Mouse (Mus musculus) layer of hippocampus, postnatal 36 days (tissue): ENCODE data around the gene Trim25. TPM values are rescaled to one million over a fixed set of nuclear protein-coding genes. Genes with fewer than 3 reads are reported as not detected.
A peak's percentile ranks its signal among the peaks of the same experiment; 100 is the strongest.
"Not testable (repeated sequence)": the region's sequence is repeated elsewhere in the genome, so short reads cannot be mapped to it uniquely, and the experiment has no call there.

Source experiments
- DNase-seq, 2 experiments: peaks; one replicate each; pipeline ENCODE4 v3.0.0; 2022
- total RNA-seq, 2 experiments: library from RNA; stranded (reverse); gene quantifications; 2 replicates each; pipeline ENCODE4 v1.2.3; 2021

The Trim25 gene
- total RNA-seq, 2 experiments from 2014 or later: 3.4 to 4.5 TPM

DNA sequence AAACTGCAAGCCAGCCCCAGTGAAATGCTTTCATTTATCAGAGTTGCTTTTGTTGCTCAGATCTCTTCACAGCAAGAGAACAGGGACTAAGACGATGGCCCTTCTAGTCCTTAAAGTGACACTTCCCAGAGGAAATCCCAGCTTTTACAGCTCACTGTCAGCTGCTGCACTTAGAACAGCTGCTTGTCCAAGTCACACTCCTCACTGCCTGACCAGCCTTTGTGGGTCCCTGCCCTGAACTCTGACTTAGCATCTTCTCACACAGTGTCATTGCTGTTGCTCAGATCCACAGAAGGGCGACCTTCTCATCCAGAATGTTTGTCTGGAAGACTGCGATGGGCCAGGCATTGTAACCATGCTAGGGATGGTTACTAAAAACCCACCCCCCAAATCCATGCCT, 26.4 kb downstream of the Trim25 start:
- no peak for DNase-seq

DNA sequence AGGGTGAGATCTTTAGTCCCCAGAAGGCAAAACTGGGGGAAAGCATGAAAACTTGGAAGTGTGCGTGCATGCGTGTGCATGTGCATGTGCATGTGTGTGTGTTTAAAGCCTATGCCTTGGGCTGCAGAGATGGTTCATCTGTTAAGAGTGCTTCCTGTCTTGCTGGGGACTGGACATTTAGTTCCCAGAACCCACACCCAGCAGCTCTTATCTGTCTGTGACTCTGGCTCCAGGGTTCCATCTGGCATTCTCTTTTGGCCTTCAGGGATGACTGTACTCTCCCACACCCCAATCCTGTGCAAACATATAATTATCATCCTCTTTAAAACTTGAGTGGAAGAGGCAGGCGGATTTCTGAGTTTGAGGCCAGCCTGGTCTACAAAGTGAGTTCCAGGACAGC, 26.9 kb downstream of the Trim25 start:
- DNase-seq: no peak

DNA sequence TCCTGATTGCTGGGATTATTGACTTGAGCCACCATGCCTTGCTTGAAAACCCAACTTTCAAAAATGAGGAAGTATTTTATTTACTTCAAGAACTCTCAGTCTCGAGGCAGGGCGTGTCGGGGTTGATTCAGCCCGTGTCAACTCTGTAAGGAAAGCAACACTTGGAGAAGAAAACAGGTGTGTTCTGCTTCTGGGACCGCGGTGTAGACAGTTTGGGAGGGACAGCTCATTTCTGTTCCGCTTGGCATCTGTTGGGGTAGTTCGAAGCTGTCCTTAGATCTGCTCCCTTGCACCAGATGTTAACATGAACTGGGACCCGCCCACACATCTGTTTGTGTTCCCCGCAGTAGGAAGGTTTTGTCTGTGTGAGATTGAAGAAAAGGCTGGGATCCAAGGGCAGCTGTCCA, 28.8 kb downstream of the Trim25 start:
- DNase-seq: no peak

DNA sequence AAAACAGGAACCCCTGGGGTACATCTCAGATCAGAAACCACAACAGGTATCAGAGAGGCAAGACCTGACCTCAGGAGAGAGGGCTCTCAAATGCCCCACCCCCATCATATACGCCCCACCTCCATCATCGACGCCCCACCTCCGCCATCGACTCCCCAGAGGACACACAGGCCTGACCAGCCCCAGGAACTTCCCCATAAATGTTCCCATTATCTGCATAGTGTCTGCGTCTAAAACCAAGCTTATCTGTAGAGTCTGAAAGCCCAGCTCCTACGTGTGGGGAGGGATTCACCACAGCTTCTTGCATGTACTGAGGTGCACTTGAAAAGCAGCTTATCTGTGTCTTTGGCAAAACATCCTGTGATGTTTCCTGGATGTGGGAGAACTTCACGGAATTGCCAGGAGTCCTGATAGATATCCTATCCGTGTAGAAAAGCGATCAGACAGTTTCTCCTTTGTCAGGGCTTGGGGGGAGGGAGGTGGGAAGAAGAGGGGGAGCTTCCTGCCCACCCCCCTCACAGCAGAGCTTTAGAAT, 29.8 kb downstream of the Trim25 start:
- no peak for DNase-seq

DNA sequence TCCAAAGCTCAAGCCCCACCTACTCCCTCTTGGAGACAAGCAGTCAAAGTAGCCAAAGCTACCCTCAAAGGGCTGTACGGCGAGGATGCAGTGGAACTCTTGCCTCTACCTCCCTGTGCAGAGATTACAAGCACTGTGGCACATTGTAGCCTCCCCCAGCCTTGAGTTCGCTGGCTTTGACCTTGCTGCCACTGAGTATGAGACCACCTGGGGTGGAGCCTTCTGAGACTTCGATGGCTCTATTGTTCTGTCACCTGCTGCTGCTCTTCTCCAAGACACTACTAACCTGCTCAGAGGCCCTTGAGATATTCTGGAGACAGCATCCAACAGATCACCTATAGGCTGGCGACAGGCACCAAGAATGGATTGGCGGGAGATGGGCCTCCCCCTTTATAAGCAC, 31.4 kb downstream of the Trim25 start:
- DNase-seq: no peak

DNA sequence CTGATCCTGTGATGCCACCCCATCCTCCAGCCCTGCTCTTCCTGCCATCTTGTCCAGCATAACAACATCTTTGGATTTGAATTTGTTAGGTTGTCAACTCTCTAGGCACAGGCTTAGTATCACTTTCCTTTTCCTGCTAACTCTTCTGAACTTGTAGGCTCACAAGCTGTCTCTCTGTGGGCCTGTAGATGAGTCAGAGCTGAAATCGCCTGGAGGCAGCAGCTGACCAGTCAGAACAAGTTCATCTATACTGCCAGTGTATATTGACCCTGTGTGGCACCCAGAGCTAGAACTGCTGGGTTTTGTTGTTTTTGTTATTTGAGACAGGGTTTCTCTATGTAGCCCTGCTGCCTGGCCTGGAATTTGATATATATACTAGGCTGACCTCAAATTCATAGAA, 32.0 kb downstream of the Trim25 start:
- no peak for DNase-seq

DNA sequence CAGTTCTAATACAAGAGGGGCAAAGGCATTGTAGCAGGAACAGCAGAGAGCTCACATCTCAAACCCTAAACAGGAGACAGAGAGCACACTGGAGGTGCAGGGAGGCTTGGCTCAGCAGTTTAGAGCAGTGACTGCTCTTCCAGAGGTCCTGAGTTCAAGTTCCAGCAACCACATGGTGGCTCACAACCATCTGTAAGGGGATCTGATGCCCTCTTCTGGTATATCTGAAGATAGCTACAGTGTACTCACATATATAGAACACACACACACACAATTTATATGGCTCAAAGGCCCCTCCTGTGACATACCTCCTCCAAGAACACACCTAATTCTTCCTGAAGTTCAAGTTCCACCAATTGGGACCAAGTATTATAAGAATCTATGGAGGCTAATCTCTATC, 35.4 kb downstream of the Trim25 start:
- DNase-seq: no peak

DNA sequence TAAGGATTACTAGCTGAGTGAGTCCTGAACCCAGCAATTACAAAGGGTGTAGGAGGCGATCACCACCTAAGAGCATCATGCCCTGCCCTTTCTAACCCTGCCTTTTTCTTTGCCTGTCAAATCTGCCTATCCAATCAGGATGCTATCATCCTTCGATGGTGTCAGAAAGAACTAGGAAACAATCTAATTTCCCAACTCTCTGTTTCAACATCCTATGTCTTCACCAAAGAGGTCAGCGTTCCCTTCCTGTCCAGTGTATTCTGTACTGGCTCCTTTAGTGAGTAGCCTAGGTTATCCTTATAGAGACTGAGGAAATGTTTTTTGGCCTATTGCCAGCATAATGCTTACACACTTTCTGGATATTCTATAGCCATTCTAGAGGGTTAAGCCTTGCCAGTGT, 36.4 kb downstream of the Trim25 start:
- DNase-seq: no peak

DNA sequence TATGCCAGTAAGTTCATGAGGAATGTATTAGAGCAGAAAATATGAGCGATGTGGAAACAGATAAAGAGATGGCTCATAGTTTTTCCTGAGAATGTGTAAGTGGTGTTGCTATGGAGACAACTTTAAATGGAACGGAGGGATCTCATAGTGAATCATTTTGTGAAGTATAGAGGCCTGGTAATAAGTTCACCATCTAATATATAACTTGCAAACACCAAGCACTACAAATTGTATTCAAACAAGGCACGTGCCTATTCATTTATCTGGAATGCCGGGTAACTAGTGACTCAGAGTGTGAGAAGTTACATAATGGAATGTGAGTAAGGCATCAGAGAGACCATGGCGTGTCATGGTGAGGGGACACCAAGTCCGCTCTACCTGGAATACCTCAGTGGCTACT, 39.3 kb downstream of the Trim25 start:
- DNase-seq: no peak

DNA sequence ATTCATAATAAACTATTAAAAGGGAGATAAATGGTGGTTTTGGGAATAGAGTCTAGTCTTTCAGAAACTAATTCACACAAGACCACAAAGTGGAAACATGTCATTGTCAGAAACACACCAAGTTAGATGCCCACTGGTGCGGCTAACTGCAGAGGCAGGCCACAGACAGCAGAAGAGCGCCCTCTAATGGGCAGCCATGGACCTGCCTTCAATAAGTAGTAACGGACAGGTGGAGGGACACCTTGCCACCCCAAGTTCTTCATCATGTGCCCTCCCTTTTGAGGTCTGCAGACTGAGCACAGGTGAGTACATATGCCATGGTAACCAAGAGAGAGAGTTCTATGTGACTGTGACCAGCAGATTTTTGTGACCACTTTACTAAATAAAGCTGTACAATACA, 40.1 kb downstream of the Trim25 start:
- peak; percentile 34 to 38 for DNase-seq

DNA sequence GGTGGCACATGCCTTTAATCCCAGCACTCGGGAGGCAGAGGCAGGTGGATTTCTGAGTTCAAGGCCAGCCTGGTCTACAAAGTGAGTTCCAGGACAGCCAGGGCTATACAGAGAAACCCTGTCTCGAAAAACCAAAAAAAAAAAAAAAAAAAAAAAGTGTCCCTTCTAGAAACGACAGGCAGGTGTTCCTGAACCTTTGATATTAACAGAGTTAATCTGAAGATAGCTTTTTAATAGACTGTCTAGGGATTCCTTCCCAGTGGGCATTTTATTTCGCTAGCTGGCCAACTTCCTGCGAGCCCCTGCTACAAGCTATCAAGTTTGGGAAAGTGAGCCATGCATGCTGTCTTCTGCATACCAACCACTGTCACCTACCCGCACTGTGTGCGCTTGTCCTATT, 41.9 kb downstream of the Trim25 start:
- not testable (repeated sequence) for DNase-seq

DNA sequence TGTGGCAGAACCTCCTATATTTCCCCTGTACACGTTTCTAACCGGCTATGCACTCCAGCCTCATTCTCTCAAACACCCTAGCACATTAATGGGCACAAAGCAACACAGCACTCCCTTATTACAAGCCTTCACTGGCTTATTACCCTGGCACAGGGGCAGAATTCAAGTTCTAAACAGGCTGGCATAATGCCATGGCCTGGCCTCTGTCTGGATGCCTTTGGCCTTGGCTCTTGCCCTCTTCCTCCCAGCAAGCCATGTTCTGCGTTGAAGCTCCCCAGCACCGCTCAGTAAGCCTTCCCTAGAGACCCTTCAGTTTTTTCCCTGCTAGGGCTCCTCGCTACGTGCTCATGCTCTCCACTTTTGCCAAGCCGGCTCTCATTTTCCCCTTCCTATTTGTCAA, 43.9 kb downstream of the Trim25 start:
- DNase-seq: no peak

DNA sequence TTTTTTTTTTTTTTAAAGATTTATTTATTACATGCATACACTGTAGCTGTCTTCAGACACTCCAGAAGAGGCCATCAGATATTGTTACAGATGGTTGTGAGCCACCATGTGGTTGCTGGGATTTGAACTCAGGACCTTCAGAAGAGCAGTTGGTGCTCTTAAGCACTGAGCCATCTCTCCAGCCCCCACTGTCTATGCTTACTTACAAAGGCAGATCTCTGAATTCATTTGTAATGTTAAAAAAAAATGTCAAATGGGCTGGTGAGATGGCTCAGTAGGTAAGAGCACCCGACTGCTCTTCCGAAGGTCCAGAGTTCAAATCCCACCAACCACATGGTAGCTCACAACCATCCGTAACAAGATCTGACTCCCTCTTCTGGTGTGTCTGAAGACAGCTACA, 46.3 kb downstream of the Trim25 start:
- not testable (repeated sequence) for DNase-seq

DNA sequence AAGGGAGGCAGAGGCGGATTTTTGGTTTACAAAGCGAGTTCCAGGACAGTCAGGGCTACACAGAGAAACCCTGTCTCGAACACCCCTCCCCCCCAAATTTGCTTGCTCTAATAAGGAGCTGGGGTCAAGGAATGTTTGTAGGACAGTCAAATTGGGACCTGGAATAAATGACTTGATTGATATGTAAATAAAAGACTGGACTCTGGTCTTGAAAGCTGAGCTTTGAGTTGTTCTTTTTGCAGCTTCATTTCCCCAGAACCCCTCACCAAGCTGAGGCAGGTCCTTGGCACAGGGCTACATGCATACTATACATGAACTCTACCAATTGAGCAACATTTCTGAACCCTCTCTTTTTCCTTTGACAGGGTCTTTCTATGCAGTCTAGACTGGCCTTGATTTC, 46.8 kb downstream of the Trim25 start:
- no peak for DNase-seq

DNA sequence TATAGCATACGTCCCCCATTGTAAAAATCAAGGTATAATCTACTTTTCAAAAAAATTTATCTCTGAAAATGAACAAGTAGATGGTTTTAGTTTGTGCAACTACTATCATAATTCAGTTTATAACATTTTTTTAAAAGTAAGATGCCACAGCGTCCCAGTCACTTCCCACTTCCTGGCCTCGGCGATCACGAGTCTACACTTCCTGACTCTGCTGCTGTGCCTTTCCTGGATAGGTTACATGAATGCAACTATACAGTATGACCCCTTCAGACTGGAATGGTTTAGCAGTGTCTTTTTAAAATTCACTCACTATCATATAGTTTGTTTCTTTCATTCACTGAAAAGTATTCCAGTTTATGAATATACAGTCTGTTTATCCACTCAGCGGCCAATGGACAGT, 52.6 kb downstream of the Trim25 start:
- no peak for DNase-seq

DNA sequence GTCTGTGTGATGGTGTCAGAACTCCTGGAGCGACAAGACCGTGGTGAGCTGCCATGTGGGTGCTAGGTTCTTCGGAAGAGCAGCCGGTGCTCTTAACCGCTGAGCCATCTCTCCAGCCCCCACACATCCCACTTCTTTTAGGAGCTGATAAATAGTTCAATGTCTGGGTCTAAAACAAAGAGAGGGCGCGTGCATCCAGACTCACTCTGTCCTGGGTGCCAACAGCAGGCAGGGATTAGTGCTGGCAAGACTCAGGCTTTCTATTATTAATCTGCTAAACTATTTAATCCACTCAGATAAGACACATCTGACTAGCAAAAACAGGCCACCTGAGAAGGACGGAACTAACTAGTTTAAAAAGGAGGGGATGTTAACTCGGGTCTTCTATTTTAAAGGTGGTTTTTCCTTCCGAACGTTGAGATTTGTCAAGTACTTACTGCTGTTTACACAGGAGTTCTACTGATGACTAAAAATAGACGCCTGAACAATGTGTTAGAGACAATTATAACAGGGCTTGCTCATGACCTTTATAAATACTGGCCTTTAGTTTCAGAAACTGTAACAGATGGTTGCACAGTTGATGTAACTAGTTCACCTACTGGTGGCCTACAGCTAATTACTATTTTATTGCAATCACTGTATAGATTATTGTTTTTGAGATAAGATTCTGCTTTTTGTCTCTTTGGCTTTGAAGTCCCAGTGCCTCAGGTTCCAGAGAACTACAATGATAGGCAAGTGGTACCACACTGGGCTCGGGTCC, 56.9 kb downstream of the Trim25 start:
- no peak for DNase-seq

DNA sequence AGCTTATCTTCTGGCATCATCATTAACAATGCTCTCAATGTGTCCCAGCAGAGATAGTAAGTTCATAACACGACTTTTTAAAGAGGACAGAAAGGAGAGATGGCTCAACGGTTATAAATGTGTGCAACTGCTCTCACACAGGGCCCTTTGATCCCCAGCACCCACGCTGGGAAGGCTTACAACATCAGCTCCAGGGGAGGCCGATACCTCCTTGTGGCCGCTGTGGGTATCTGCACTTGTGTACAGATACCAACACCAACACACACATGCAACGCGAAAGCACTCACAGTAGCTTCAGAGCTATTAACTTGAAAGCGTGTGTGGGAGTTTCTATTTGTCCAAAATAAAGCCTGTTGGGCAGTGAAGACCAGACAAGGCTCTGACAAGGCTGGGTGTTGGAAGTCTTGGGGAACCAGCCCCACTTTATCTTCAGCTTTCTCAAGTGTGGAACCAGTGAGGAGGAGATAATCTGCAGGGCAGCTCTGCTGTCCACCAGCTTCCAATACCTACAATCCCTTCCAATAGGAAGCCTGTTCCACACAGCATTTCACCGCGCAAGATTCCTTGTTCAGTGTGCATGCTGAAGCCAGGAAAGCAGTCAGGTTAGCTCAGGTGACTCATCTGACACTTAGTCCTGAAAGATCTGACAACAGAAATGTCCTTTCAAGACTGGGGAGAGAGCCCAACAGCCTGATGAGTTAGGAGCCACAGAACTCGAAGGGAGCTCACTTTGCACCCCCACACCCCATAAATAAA, 59.5 kb downstream of the Trim25 start:
- DNase-seq: no peak

DNA sequence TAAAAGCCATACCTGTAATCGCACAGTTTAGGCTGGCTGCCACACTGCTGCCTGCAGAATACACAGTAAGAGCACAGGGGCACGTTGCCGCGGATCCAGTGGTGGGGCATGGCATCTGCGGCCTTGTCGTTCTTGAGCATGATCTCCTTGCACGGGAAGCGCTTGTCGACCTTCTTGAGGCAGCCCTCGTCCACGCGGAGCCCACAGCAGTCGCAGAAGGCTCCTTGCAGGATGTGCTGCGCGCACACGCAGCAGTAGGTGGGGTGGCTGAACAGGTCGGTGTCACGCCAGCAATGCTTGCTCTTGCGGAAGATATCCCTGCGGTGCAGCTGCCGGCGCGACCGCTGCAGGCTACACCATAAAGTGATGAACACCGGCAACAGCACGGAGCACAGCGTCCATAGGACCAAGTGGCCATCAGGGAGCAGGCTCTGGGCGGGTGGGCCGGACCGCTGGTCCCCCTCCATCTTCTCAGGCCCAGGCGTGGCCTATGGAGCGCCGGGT, 60.8 kb downstream of the Trim25 start:
- DNase-seq: peak; percentile 41 to 50

DNA sequence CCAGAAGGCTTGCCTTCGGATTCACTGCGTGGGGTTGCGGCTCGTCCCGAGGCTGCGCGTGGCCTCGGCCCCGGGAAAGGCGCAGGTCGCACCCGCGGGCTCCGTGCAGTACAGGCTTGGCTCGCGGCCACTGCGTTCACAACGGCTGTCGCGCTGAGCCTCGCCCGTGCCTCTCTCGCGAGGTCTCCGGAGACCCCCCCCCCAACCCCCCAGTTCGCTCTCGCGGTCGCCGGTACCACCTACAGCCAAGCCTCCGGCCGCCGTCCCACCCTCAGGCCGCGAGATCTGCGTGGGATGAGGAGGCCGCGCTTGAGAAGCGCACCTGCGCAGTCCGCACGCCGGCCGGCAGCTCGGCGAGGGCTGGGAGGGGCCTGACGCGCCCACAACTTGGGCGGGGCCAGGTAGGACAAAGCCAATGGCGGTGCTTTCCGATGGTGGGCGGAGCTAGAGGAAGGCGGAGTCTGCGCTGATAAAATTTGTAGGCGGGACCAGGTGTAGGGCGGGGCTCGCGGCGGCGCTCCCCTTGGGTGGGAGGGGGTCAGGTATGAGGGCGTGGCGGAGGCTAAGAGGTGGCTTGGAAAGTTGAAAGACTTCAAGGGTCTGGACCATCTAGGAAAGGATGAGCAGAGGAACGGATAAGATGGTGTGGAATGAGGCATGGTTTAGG, 61.4 kb downstream of the Trim25 start:
- DNase-seq: peak; percentile 86 to 90

DNA sequence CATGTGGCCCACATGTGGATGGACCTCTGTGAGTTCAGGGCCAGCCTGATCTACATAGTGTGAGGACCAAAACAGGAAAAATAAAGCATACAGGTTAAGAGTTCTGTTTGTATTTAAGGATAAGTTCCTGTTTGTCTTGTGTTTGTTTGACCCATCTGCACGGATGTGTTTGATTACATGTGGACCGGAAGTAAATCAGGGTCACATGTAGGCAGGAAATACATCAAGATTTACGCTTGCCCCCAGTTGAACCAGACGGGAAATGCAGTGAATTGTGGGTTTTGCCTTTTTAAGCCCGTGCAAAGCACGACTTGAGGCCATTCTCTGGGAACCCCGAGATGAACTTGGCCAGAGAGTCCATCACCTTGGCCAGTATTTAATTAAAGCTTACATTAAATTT, 62.2 kb downstream of the Trim25 start:
- no peak for DNase-seq

DNA sequence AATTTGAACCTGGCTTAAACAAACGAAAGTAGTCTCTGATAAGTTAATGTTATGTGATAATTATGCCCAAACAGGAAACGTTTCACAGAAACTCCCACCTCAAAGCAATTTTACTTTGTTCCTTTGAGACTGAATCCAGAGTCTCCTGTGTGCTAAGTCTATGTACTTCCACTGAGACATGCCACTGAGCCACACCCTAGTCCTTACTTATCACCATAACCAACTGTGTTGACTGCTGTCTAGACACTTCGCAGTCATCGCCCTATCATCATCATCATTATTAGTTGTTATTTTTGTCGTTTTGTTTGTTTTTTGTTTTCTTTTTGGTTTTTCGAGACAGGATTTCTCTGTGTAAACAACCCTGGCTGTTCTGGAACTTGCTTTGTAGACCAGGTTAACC, 65.1 kb downstream of the Trim25 start:
- no peak for DNase-seq

DNA sequence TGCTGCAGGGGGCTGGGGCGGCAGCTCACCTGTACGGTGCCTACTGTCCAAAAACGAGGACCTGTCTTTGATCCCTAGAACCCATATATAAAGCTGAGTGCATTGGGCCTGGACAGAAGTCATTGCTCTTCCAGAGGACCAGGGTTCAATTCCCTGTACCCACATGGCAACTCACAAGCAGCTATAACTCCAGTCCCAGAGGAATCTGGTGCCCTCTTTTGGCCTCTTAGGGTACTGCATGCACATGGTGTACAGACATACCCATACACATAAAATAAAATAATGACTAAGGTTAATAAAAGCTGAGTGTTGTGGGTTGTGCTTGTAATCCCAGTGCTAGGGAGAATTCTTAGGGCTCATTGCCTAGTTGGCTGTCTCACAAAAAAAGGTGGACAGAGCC, 66.1 kb downstream of the Trim25 start:
- DNase-seq: no peak

DNA sequence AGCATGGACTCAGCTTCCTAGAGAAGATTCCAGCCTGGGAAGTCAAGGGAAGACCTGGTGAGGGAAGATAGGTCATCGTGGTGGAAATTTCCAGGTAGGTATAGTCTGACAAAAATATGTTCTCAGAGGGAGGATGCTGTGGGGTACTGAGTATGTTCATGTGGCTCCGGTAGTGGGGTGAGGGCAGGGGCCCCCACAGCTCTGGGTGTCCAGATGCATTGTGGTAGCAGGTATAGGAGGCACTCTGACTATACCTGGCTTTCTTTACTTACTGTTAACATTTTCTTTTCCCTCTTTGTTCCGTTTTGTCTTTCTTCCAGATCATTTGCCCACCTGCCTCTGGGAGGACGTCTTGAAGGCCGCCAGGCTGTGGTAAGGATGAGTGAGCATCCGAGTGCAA, 67.0 kb downstream of the Trim25 start:
- no peak for DNase-seq
